Mouse (Mus musculus): ENCODE measurements around the gene Spats2l.

Gene Spats2l

DNA sequence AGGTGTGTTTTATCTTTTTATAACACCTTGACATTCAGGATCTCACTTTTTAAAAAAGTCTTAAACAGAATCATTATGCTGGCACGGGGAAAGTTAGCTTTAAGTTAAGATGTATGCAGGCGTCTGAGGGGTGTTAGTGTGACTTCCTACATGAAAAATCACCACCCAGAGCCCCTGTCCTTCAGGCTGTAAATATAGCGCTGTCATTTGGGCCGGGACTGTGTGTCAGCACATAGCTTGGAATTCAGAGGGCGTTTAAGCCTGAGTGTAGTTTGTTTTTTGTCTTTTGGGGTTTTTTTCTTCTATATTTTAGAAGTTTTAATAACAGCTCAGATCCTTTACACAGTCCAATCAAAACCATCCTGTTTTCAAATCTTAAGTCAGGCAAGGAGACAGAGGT, 115.8 kb downstream of the Spats2l start:
- no peak for DNase-seq (ENCODE audit: low spot score)

DNA sequence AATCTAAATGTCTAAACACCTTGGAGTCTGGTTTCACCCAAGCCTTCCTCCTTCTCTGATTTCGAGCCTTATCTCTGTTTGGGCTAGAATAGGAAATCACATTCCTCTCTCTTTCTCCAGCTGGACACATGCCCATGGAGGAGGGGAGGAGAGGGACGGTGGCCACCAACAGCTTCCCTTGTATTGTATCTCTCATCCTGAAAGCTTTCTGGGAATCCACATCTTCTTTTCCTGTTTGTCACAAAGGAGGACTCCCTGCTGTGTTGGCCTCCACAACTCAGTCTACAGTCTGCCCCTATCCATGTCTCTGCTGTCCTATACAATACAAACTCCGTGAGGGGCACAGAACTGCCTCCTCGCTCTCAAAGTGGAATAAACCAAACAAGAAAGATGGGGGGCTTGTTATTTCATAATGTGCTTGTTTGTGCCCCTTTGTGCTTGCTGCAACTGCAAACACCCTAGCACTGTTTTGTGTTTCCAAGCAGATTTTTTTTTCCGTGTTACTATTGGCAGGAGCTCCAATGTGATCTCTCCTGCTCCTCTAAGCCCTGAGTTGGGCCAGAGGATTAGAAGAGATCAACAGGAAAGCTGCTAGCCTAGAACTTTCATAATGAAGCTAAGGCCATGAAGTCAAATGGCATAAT, 116.4 kb downstream of the Spats2l start:
- DNase-seq (ENCODE audit: low spot score) = no peak

DNA sequence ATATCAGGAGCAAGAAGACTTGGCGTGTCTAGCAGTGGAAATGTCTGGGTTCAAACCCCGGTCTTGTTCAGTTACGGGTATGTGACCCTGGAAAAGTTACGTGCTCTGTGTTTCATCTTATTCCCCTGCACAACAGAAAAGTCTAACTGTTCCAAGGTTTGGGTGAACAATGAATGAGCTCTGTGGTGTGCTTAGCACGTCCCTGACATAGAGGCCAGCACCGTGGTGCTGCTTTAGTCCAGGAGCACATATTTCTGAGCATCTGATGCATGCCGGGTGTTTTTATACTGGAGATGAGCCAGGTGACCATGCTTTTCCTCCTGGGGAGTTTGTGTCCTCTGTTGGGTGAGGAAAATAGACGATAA, 116.9 kb downstream of the Spats2l start:
- DNase-seq (ENCODE audit: low spot score) = no peak

DNA sequence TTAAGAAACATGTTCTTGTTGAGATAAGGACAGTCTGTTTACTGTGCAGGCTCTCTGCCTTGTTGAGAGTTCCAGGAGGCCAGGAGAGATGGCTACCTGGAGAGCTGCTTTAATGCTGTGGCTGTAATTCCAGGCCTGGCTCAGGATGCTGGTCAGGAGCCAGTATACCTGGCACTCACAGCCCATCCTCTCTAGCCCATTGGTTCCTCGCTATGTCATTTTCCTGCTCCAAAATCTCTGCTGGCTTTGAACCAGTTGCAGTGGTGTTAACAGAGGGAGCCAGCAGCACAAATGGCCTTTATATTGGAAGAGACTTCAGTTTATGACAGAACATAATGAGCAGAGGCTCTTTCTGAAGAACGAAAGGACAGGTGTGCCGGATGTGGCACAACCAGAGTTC, 127.5 kb downstream of the Spats2l start:
- no peak for DNase-seq (ENCODE audit: low spot score)

DNA sequence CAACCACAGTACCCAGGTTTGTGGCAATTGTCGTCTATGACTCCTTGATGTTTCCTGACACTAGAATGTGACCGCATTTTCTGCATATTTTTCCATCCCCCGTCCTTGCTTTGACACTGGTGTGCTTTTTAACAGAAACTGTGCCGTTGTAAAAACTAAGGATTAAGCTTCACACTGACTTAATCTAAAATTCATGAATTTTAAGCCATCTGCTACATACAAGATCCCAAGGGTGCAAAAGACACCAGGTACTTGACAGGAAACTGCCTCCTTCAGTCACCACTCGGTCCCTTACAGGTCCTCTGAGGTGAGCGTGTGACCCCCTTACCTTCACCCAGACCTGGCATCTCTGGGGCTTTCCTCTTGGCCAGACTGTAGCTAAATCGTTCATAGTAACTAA, 129.8 kb downstream of the Spats2l start:
- no peak for DNase-seq (ENCODE audit: low spot score)

DNA sequence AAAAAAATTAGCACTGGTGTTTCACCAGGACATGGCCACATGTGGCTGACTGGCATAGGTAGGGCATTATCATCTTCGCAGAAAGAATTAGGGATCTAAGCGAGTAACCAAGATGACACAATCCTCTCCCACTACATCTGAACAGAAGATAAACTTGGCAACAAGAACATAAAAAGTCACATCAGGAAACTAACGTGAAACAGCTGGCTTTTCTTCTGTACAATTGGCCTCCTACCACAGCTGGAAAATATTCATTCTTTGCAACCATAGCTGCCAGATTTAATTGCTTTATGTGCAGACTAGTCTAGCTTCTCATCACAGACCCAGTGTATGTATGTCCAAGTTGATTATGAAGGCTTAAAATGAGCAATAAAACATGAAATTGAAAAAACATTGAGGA, 131.9 kb downstream of the Spats2l start:
- no peak for DNase-seq (ENCODE audit: low spot score)

DNA sequence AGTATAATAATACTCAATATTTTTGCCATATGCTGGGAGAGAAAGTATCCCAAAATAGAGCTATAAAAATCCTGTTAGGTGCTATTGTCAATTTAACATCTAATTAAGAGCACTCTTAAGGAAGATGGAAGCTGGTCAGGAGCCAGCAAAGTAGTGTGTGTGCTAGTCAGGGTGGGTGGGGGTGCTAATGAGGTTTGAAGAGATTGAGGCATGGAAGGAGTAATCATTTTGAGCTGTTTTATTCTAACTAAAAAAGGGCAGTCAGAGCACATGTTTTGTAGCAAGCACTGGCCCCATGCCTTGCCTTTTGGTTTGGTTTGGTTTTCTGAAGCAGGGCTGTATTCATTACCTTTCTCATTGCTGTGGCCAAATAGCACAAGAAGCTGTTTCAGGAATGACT, 132.3 kb downstream of the Spats2l start:
- DNase-seq (ENCODE audit: low spot score) = no peak

DNA sequence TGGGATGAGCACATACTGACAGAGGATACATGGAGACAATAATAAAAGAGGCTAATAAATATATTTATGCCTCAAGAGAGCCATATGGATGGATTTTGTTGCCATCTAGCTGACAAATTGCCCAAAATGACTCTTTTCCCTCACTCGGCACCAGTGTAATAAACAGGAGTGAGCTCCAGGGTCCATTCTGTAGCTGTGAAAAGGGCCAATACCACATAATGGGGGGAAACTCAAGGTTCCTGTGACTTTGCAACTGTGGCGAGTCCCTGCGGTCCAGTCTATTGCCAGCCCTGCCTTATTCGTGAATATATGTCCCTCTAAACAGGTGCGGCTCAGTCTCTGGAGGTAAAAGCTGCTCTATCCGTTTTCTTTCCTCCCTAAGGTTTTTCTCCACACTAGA, 137.6 kb downstream of the Spats2l start:
- no peak for DNase-seq (ENCODE audit: low spot score)

DNA sequence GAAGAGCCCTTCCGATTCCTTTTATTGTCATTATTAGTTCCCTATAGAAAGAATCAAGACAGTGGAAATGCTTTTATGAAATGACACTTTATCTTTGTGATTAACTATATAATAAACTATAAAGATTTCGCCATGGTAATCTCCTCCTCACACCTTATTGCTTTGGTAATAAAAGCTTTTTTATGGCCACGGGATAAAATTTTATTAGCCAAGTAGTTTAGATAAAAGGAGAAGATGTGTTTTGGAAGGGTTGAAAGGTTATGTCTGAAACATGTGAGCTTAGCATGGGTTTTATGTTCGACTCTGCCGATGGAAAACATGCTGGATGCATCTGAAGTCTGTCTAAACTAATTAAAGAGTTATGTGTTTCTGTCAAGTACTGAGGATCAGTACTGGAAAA, 143.4 kb downstream of the Spats2l start:
- DNase-seq (ENCODE audit: low spot score) = no peak

DNA sequence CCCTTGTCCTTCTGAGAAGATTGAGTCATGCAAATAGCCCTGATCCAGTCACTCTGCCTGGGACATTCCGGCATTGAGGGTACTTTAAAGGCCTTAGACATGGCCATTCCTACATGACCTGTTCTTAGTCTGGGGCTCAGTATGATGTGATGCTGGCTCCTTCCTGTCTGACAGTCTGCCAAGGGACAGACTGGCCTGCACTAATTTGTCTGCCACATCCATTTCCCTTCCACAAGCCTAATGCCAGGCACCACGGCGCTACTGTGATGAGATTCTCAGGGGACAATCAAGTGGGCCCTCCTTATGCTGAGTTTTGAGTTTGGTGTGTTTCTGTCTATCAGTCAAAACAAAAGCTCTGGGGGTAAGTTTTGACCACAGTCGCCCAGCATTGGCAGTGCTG, 144.6 kb downstream of the Spats2l start:
- no peak for DNase-seq (ENCODE audit: low spot score)

DNA sequence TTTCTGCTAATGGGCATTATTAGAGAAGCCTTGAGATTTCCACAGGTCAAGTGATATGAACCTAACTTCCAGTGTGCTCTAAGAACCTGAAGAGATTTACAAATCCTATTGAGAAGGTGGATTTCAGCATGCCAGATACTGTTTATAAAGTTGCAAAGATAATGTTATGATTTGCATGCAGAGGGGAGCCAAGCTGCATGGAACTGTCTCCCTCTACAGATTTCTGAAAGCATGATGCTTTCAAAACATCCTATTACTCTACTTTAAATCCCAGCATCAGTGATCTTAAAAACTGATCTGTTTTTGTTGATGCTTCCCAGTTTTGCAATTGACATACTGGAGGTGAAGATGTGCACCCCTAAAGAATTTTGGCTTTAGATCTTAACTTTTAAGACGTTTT, 160.3 kb downstream of the Spats2l start:
- no peak for DNase-seq (ENCODE audit: low spot score)

DNA sequence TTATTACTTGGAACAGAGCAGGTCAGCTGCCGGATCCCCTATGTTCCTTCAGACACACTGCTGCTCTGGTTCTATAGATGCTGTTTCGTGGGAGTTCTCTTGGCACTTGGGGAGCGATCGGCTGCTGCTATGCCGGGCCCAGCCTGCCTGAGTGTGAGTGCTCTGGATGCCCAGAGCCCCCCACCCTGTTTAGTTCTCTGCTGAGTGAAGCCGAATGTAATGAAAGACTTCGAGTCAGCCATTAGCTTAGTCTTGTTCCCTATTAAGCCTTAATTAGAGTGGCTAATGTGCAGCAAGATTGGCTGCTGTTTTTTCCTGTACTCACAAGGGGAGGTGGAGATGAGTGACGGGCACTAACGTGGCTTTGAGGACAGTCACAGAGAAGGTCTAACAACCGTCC, 166.7 kb downstream of the Spats2l start:
- DNase-seq (ENCODE audit: low spot score) = no peak

DNA sequence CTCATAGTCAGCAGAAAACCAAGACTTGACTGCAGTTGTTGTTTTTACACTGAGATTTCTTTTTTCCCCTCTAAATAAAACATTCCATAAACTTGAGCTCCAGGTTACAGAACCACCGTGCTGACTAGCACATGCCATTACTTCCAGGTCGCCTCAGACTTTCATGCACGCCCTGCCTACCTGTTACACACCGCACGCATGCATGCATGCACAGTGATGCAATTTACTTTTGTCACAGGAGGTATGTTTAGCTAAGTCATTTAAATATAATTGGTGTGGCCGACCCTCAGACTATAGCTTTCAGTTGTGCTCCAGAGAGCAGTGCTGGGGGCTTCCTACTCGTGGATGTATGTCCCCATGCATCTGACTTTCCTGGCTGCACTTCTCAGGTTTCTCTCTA, 167.1 kb downstream of the Spats2l start:
- DNase-seq (ENCODE audit: low spot score) = no peak

DNA sequence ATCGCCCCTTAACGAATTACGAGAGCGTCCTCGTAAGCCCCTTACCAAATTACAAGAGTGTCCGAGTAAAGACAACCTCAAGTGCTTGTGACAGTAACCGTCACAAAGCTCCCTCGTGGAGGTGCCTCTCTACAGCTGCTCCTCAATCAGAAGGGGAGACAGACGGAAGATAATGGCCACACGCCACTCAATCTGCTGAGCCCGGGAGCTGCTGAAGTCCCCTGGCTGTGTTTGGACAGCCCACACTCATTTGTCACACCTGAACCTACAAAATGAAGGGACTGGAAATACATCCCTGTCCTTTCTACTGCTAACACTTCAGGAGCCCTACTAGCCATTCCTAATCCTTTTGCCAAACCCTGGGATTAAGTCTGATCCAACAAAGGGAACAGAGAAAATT, 167.8 kb downstream of the Spats2l start:
- no peak for DNase-seq (ENCODE audit: low spot score)

DNA sequence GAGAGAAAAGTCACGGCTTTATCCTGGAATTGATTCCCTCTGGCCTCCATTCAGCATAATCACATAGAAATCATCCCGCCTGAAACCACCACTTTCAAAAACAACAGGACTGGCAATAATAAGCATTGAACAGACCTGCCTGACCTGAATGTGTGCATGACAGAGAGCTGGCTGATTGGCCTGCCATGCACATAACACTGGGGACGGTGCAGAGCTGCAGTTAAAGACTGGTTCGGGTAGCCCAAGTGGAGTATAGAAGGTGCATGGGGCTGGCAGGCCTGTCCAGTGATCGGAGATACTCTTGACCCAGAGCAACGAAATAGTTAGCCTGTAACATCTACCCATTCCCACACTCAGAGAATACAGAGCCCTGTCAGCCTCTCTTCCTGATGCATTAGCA, 168.3 kb downstream of the Spats2l start:
- no peak for DNase-seq (ENCODE audit: low spot score)

DNA sequence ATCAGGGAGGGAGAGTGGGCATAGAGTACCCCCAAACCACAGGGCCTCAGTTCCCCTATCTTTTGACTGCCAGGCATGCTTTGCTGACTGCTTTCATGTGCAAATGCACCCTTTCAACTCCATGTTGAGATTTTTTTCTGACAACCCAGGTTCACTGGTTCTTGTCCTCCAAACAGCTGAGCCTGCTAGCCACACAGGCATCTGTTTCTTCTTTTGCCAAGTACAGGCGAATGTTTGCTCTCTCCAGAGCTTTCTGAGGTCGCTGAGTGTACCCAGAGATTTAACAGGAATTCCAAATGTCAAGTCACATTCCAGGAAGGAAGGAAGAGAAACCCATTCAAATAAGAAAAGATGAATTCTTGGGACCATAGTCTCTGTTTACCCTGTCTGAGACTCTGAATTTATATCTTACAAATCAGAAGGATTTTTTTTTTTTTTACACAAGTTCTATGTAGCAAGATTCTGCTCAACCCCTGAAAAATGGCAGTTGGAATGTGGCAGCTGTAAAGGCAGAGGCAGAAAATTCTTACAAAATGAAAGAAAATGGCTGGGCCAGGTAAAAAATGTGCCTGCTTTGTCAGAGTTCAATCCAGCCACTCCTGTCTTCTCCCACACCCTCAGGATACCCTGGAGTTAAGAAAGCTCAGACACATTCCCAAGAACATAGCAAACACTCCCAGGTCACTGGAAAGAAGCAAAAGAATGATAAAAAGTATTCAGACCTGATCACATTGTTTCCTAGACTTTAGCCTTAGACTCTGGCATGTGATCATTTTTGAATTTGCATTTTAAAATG, 173.8 kb downstream of the Spats2l start:
- no peak for DNase-seq (ENCODE audit: low spot score)

DNA sequence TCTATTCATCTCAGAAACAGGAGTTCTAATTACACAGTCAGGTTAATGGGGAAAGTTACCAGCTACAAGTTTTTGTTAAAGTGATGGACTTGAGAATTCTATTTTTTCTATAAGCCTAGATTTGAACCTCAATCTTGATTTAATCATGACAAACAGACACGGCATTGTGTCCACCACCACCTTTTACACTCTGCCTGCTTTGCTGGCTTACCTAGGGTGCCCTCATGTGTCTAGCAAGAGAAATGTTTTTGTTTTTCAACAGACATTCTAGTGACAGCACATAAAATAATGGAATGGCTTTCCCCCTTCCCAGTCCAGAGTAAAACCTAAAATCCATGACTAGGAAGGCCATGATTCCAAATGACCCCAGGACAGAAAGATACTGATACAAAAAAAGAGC, 175.2 kb downstream of the Spats2l start:
- DNase-seq (ENCODE audit: low spot score) = no peak

DNA sequence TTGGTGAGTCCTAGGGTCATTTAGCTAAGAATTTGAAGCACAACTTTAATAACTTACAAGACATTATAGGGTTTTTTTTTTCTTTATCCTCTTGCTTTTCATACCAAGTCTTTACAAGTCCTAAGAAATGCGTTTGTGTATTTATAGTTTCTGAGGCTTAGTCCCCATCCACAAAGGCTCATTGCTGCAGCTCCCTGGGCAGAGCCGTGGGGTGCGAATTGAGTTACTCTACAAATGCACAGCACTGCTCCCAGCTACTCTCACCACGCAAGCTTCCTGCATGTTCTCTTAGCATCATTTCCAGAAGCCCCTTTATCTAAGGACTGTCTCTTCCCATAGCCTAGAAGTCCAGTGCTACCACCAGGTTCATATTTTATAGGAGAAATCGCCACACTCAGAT, 175.8 kb downstream of the Spats2l start:
- no peak for DNase-seq (ENCODE audit: low spot score)

DNA sequence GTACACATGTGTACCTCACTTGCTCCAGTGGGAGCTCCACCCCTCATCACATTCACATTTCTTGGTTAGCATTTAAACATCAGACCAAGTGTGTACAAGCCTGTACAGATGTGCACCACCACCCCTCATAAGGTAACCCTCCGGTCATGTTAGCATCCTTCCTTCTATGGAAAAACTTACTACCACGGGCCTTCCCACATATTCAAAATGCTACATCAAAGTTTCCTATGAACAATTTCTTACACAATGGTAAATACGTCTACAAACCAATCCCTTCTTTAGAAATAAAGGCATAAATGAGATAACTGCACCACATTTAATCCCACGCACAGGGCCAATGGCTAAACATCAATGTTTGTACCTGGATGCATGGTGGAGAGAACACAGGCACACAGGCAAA, 178.5 kb downstream of the Spats2l start:
- no peak for DNase-seq (ENCODE audit: low spot score)

DNA sequence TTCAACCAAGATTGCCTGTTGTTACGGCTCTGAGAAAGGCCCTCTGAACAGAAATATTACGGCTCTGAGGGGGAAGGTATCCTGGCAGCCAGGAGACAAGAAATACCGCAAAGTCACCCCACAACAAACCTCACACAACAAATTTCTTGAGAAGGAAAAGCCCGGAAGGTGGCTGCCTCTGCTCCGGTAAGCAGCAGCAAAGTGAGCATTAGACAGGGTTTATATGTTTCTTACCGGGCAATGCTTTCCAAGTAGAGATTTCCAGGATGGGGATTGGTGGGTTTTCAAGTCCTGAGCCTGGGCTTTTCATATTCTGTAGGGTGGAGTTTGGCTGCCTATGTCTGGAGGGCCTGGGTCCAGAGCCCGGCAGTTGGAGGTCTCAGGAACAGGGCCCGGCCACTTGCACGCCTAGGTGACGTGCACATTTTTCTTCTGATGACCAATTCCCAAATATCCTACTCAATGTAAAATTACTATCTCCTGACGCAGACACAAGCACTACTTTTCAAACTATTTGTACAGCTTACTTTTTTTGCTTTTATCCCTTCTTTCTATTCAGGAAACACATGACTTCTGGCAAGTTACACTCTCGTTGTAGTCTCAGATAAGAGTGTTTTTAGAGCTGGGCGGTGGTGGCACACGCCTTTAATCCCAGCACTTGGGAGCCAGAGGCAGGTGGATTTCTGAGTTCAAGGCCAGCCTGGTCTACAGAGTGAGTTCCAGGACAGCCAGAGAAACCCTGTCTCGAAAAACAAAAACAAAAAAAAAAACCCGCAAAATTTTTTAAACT, 179.8 kb downstream of the Spats2l start:
- DNase-seq (ENCODE audit: low spot score) = no peak

DNA sequence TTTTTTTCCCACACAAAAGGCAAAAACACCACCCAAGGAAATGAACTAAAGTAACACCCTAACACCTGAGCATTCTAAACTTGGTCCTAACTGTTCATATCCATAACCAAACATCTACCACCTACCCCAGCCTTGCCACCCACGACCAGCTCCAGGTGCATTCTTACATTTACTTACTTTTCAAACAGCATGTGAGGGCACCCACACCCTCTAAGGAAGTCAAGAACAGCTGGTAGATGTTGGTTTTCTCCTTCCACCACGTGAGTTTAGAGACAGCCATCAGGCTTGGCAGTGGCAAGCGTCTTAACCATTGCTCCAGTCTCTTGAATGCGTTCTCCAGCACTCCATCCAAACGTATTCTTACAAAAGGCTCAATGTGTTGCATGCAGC, 180.4 kb downstream of the Spats2l start:
- DNase-seq (ENCODE audit: low spot score) = no peak

DNA sequence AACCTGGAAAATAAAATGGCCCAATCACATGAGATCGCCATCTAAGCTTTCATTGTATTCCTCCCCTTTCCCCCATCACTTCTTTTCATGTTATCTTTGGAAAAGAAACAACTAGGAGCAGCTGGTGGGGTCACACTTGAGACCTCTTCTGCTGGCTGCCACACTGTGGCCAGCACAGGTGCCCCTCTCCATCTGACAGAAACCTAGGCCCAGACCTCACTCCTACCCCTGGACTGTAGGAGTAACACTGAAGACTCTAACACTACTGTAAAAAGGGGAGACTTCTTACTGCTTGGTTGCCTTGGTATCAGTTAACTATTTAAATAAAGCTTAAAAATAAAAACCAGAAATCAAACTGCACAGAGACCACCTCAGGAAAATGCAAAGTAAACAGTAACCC, 181.8 kb downstream of the Spats2l start:
- no peak for DNase-seq (ENCODE audit: low spot score)
